Mouse (Mus musculus) heart, embryonic 14.5 days (tissue): ENCODE data around the gene Naa11. TPM values are rescaled to one million over a fixed set of nuclear protein-coding genes. Genes with fewer than 3 reads are reported as not detected.

Experiments used
- ATAC-seq: fragments of 200-750 bp; cut with Nextera tagmentation; 2 replicates; pipeline ENCODE4 v1.8.0; 2017; ENCODE audit warnings: low read depth, moderate TSS enrichment; ENCODE audit not compliant: insufficient number of reproducible peaks, insufficient read depth, low FRiP score
- H3K27ac ChIP-seq, 2 experiments: fragments of 200-500 bp in 1 of 2; fragments of 300-500 bp in 1 of 2; sonication (generic) in 1 of 2; replicated peaks in 1 of 2; 2 replicates each; pipeline ENCODE4 v1.5.1; 2012 to 2014; ENCODE audit warnings: low read depth in 2 of 2, low read length in 2 of 2, control low read depth in 1 of 2, mild to moderate bottlenecking in 1 of 2, mixed read lengths in 1 of 2; ENCODE audit not compliant: control insufficient read depth in 1 of 2, insufficient read depth in 1 of 2
- H3K27me3 ChIP-seq: fragments of 300-500 bp; sonication (generic); 2 replicates; pipeline ENCODE4 v1.6.1; 2014; ENCODE audit warnings: mild to moderate bottlenecking, low read length, control low read depth; ENCODE audit not compliant: control insufficient read depth, insufficient read depth
- H3K36me3 ChIP-seq: fragments of 300-500 bp; sonication (generic); 2 replicates; pipeline ENCODE4 v1.6.1; 2014; ENCODE audit warnings: mild to moderate bottlenecking, control low read depth, low read length, mixed read lengths; ENCODE audit not compliant: control insufficient read depth, insufficient read depth
- H3K4me1 ChIP-seq, 2 experiments: fragments of 200-500 bp in 1 of 2; fragments of 300-500 bp in 1 of 2; sonication (generic) in 1 of 2; 2 replicates each; pipeline ENCODE4 v1.6.1; 2012 to 2014; ENCODE audit warnings: low read length in 2 of 2, control low read depth in 1 of 2, mixed read lengths in 1 of 2; ENCODE audit not compliant: control insufficient read depth in 2 of 2, insufficient read depth in 2 of 2
- H3K4me2 ChIP-seq: fragments of 300-500 bp; sonication (generic); 2 replicates; pipeline ENCODE4 v1.6.1; 2014; ENCODE audit warnings: mild to moderate bottlenecking, low read length
- H3K4me3 ChIP-seq, 2 experiments: fragments of 200-500 bp in 1 of 2; fragments of 300-500 bp in 1 of 2; sonication (generic) in 1 of 2; 2 replicates each; pipeline ENCODE4 v1.5.1; 2012 to 2014; ENCODE audit warnings: low read length in 2 of 2, mild to moderate bottlenecking in 2 of 2, control low read depth in 1 of 2, low read depth in 1 of 2, moderate library complexity in 1 of 2; ENCODE audit not compliant: control insufficient read depth in 1 of 2, insufficient read depth in 1 of 2
- H3K9ac ChIP-seq: fragments of 300-500 bp; sonication (generic); 2 replicates; pipeline ENCODE4 v1.6.1; 2014; ENCODE audit warnings: mild to moderate bottlenecking, low read length
- H3K9me3 ChIP-seq: fragments of 300-500 bp; sonication (generic); 2 replicates; pipeline ENCODE4 v1.6.1; 2016; ENCODE audit warnings: low read length, control low read depth; ENCODE audit not compliant: control insufficient read depth
- WGBS: fragments of 180-500 bp; shearing (Covaris S2); extraction: QIAGEN DNeasy Blood & Tissue Kit; methylation state at CpG from one replicate; pipeline ENCODE4 v1.1.7; 2014; 5-methylcytosine and 5-hydroxymethylcytosine counted together
- polyA plus RNA-seq: library from polyadenylated mRNA; unstranded; fragments of >200 nt; fragmentation: Nextera tagmentation; extraction: Ambion mirVana; gene quantifications from 2 replicates; pipeline ENCODE4 v1.2.1, GENCODE M21; 2014

Gene Naa11
- not detected in 2 replicates for polyA plus RNA-seq

DNA sequence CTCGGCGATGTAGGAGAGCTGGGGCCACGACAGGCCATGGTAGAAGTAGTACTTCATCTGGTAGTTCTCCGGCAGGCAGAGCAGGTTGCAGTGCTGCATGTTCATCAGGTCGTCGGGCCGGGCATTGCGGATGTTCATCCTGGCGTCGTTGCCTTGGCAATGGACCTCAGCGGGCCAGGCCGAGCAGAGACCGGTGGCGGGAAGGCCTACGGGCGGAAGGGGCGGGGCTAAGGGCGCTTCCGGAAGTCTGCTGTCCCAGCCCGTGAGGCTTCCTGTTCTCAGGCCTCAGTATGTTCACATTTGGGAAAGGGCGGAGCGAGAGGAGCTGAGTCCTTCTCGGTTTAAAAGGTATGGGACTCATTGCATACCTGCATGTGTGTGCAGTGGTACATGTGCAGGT, at the start of gene Naa11:
TSS of gene Naa11 (minus strand) at position 220 of the 400 bp plus-strand sequence.
- H3K36me3 ChIP-seq, result no peaks in the 10 kb centered on the region
- H3K9ac ChIP-seq, result no peak within 1 kb of the TSS
- no peaks in the 10 kb centered on the region for H3K9me3 ChIP-seq
- 91% methylated on average over 23 of the region's 23 CpGs for WGBS
- peaks cover 0 to 12% of the 10 kb centered on the region in 2 experiments; a peak in 3 of 4 replicates for H3K4me1 ChIP-seq
- no peak within 1 kb of the TSS for H3K4me3 ChIP-seq
- no peak within 1 kb of the TSS for H3K4me2 ChIP-seq
- H3K27me3 ChIP-seq, result no peaks in the 10 kb centered on the region
- no peak; the same call in 1 of the 2 replicates for ATAC-seq
- H3K27ac ChIP-seq, result no peak within 1 kb of the TSS

DNA sequence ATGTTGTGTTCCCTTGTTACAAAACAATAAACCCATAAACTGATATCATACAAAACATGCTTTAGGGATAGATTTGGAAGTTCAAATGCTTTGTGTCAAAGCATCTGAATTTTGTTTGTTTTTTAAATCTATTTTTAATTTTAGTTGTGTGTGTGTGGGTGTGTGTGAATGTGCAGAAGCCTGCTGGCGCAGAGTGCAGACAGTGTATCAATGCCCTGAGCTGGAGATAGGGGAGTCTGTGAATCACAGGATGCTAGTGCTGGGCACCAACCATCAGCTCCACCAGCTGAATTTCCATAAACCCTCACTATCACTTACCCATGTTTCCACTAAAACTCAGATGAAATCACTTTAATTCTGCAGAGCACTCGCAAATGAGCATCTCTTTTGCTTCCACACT, 40.3 kb upstream of the Naa11 start:
- Histone ChIP-seq H3K9ac (no peak overlapping the region), H3K4me2 (no peak overlapping the region), H3K9me3 (no peaks in the 10 kb centered on the region), H3K4me3 (no peak overlapping the region), H3K27me3 (no peaks in the 10 kb centered on the region), H3K27ac (no peak overlapping the region), H3K4me1 (no peaks in the 10 kb centered on the region), H3K36me3 (no peaks in the 10 kb centered on the region)
- WGBS, result 84% methylated on average over 2 of the region's 2 CpGs
- ATAC-seq, result no peak

DNA sequence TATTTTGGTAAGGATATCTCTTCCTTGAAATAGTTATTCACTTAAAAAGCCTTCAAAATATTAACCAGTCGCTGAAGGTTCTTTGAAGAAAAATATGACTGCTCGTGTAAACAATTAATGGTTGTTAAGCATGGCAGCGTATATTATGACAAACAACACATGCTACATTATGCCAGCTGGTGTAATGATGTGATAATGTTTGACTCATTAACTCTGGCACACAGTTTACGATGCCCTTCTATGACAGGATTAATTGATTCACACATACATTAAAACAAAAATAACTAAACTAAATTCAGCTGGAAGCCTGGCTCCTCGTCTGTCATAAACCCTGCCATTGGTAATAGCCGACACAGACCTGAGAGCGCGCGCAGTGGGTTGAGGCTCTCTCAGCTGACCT, 37.8 kb upstream of the Naa11 start:
- no peak for ATAC-seq
- no peak overlapping the region for H3K27ac ChIP-seq
- H3K4me1 ChIP-seq, result no peaks in the 10 kb centered on the region
- WGBS, result 90% methylated on average over 9 of the region's 9 CpGs
- no peaks in the 10 kb centered on the region for H3K9me3 ChIP-seq
- no peak overlapping the region for H3K9ac ChIP-seq
- H3K4me2 ChIP-seq, result no peak overlapping the region
- H3K36me3 ChIP-seq, result no peaks in the 10 kb centered on the region
- H3K27me3 ChIP-seq, result no peaks in the 10 kb centered on the region
- no peak overlapping the region for H3K4me3 ChIP-seq

DNA sequence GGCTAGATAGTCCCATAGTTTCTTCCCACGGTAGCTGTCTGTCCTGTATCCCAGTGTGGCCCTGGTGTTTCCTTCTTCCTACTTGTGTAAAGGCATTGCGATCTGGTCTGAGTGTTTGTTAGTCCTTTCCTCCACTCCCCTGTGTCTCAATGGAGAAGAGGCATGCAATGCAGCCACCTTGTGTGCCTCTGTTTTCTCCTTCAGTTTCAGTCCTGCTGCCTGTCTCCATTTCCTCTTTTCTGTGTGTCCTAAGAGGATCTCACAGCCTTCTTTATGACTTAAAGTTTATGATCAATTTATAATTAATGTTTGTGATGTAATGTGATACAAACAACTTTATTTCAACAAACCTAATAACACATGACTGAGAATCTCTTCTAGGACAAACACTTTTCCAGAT, 29.5 kb upstream of the Naa11 start:
- Histone ChIP-seq H3K27ac (no peak overlapping the region), H3K9ac (no peak overlapping the region), H3K4me1 (no peaks in the 10 kb centered on the region), H3K4me2 (no peak overlapping the region), H3K9me3 (no peaks in the 10 kb centered on the region), H3K4me3 (no peak overlapping the region), H3K27me3 (no peaks in the 10 kb centered on the region), H3K36me3 (no peaks in the 10 kb centered on the region)
- no peak for ATAC-seq
- WGBS, result 88% methylated on average over 2 of the region's 2 CpGs

DNA sequence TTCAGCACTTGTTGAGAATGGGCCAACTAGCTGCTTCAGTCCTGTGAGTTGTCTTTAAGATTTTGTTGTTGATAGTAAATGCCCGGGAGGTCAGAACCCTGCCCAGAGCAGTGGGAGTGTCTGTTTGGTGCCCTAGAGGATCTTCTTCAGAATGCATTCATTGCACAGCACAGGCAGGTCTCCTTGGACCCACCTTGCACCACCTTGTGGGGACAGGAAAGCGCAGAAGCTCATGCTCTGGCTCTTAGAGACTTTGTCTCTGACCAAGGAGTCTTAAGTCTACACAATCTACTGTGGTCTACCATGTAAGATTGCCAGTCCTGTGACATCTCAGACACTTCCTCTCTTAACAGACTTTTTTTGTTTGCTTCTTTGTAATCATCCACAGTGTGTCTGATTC, 25.0 kb upstream of the Naa11 start:
- Histone ChIP-seq H3K4me2 (no peak overlapping the region), H3K27ac (no peak overlapping the region)

DNA sequence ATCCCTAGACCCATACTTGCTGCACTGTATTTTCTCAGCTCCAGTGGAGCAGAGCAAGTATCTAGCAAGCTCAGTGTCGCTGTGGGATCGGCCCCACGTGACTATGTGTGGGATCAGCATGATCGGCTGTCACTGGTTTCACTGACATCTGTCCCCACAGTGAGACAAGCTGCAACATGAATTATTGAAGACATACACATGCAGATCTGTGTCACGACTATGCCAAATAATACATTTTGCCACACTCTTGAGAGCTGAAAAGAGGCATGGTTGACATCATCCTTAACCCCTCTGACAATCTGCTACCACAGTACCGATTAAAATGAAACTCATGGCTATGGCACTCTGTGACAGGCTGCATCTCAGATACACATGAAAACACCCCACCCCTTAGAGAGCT, 23.7 kb upstream of the Naa11 start:
- no peak for ATAC-seq
- no peaks in the 10 kb centered on the region for H3K4me1 ChIP-seq
- WGBS, result 73% methylated on average over 6 of the region's 6 CpGs
- no peak overlapping the region for H3K27ac ChIP-seq
- H3K9me3 ChIP-seq, result no peaks in the 10 kb centered on the region
- H3K9ac ChIP-seq, result no peak overlapping the region
- H3K4me2 ChIP-seq, result no peak overlapping the region
- no peaks in the 10 kb centered on the region for H3K27me3 ChIP-seq
- H3K4me3 ChIP-seq, result no peak overlapping the region
- no peaks in the 10 kb centered on the region for H3K36me3 ChIP-seq

More for the DNA sequence above, 25.0 kb upstream of the Naa11 start:
- H3K4me3 ChIP-seq, result no peak overlapping the region
- no peaks in the 10 kb centered on the region for H3K9me3 ChIP-seq
- WGBS, result 73% methylated on average over 2 of the region's 2 CpGs
- H3K27me3 ChIP-seq, result no peaks in the 10 kb centered on the region
- H3K9ac ChIP-seq, result no peak overlapping the region
- H3K36me3 ChIP-seq, result no peaks in the 10 kb centered on the region
- H3K4me1 ChIP-seq, result no peaks in the 10 kb centered on the region
- no peak for ATAC-seq

DNA sequence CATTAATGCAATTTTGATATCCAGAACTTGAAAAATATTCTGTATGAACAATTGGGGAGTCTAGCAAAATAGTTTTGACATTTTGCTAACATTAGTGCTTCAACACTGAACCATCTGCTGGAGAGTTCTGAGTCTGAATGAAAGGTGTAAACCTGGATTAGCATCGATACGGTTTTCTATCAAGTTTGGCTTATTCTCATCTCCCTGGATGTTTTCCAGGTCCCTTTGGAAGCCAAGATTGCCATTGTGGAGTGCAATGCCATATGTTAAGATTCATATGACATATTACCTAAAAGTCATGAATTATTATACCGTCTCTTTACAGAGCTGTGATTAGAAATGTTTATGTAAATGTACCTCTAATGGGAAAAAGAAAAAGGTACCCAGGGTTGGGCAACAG, 21.5 kb upstream of the Naa11 start:
- Histone ChIP-seq H3K9me3 (no peaks in the 10 kb centered on the region), H3K9ac (no peak overlapping the region), H3K36me3 (no peaks in the 10 kb centered on the region), H3K27ac (no peak overlapping the region), H3K27me3 (no peaks in the 10 kb centered on the region), H3K4me1 (no peaks in the 10 kb centered on the region), H3K4me2 (no peak overlapping the region), H3K4me3 (no peak overlapping the region)
- WGBS, result 86% methylated on average over 3 of the region's 3 CpGs
- no peak for ATAC-seq

DNA sequence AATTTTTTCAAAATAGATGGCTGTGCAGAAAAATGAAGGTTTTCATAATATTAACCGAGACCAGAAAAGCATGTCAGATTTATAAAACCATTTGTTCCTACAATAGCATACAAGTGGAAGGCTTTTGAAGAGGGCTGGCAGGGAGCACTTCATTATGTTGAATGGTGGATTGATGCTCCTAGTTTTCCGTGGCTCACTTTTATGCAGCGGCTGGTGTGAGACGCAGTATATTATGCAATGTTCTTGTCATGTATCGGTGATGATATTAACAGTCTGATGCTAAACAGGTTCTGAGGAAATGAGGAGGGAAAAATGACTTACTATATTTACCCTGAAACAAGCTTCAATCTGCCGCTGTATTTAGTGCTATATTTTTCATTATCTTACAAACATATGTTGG, 18.0 kb upstream of the Naa11 start:
- H3K9ac ChIP-seq, result no peak overlapping the region
- no peak overlapping the region for H3K27ac ChIP-seq
- H3K36me3 ChIP-seq, result no peaks in the 10 kb centered on the region
- H3K4me3 ChIP-seq, result no peak overlapping the region
- ATAC-seq, result no peak
- 0 out of 2 replicates have a peak, but pooled peaks cover 3% of the 10 kb centered on the region for H3K9me3 ChIP-seq
- 84% methylated on average over 6 of the region's 6 CpGs for WGBS
- no peaks in the 10 kb centered on the region for H3K27me3 ChIP-seq
- H3K4me1 ChIP-seq, result no peaks in the 10 kb centered on the region
- no peak overlapping the region for H3K4me2 ChIP-seq
